Mouse (Mus musculus) kidney, adult 18-20 months (tissue): ENCODE measurements around the gene Exoc4.

Source experiments
- DNase-seq: peaks from one replicate; pipeline ENCODE4 v3.0.0; 2021

Gene Exoc4

GRCm38 (mm10) chr6:33310486-33310885, 61.6 kb downstream of the Exoc4 start:
- no peak for DNase-seq

GRCm38 (mm10) chr6:33322849-33323248, 74.0 kb downstream of the Exoc4 start:
- no peak for DNase-seq

GRCm38 (mm10) chr6:33323386-33323785, 74.5 kb downstream of the Exoc4 start:
- no peak for DNase-seq

DNA sequence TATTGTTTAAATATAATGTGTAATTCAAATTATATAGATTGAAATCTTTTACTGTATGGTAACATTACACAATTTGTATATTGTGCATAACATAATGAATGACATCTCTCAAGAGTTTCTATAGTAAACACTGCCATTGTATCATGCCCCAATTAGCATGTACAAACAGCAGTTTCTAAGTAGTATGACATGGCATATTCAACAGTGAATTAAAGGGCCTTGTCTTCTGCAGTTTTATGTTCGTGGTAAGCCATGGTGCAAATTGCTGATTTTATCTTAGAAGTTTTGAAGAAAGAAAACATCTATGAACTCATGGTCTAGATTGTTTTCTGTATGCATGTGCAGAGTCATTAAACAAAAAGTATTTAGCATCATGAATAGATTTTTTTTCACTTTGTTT, 79.4 kb downstream of the Exoc4 start:
- DNase-seq = no peak

DNA sequence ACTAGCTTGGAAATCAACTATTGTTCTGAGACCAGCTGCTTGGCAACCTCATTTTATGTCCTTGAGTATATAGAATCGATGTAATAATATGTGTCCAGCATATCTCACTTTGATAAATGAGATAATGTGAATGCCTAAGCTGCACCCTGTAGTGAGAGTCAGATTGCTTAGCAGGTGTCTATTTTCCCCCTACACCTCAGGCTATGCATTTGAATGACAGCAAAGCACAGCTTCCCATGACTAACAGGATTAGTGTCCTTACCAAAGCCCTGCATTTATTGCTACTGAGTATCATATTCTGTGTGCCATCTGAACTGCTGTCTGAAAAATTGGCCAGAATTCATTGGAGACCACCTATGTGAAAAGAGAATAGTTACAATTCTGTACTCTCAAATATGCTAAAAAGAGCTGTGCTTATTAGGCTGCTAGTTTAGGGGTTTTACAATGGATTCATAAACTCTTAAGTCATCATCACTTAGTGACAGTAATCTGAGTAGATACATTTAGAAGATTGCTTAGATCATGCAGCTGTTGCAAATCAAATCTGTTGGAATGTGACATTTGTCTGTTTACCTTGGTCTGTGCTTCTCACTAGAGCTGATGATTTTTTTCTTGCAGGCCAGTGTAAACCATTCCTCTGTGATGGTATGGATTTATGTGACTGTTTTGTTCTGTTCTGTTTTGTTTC, 98.3 kb downstream of the Exoc4 start:
- DNase-seq = no peak

GRCm38 (mm10) chr6:33361613-33362012, 112.7 kb downstream of the Exoc4 start:
- no peak for DNase-seq

- DNase-seq = peak; percentile 7
These were observed 131.6 kb downstream of the Exoc4 start for GRCm38 (mm10) chr6:33380517-33380916.

GRCm38 (mm10) chr6:33382176-33382575, 133.3 kb downstream of the Exoc4 start:
- no peak for DNase-seq

DNA sequence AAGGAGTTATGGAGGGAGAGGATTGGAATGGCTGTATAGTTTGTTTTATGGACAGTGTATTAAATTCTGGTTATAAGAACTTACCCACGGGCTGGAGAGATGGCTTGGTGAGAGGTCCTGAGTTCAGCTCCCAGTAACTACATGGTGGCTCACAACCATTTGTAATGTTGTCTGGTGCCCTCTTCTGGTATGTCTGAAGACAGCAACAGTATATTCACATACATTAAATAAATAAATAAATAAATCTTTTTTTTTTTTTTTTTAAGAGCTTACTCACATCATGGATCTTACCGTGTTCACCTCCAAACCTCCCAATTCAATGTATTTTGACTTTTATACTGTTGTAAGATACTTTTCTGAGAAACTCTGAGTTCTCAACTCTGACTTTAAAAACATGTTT, 143.1 kb downstream of the Exoc4 start:
- DNase-seq = no peak

DNA sequence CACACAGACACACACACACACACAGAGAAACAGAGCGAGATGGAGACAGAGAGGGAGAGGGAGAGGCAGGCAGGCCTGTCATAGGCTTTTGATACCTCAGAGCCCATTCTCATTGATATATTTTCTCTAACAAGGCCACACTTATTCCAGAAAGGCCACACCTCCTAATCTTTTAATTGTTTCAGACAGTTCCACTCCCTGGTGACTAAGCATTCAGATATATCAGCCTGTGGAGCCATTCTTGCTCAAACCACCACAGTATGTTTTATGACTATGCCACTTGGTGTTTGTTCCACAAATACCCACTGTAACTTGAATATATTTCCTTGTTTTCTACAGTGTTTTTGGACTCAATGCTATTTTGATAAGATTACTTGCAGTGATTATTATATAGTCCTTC, 150.6 kb downstream of the Exoc4 start:
- DNase-seq = no peak

GRCm38 (mm10) chr6:33401161-33401560, 152.3 kb downstream of the Exoc4 start:
- DNase-seq = no peak

- DNase-seq = no peak
These were observed 156.8 kb downstream of the Exoc4 start for GRCm38 (mm10) chr6:33405562-33406275.

- no peak for DNase-seq
These were observed 160.7 kb downstream of the Exoc4 start for GRCm38 (mm10) chr6:33409586-33409985.

DNA sequence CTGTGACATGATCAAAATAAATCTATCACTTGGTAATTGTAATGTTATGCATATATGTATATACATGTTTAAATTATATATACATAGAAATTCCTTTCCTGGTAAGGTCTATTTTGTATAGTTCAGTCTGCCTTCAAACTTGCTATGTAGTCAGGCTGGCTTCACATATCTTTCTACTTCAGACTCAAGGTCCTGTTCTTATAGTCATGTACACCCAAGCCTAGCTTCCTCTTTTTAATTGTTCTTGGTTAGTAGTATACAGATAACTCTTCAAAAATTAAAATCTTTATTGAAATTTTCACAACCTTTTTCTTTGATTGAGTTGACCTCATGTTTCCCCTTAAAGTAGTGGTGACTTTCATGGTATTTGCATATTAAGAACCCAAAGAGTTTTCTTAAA, 176.1 kb downstream of the Exoc4 start:
- DNase-seq = no peak

DNA sequence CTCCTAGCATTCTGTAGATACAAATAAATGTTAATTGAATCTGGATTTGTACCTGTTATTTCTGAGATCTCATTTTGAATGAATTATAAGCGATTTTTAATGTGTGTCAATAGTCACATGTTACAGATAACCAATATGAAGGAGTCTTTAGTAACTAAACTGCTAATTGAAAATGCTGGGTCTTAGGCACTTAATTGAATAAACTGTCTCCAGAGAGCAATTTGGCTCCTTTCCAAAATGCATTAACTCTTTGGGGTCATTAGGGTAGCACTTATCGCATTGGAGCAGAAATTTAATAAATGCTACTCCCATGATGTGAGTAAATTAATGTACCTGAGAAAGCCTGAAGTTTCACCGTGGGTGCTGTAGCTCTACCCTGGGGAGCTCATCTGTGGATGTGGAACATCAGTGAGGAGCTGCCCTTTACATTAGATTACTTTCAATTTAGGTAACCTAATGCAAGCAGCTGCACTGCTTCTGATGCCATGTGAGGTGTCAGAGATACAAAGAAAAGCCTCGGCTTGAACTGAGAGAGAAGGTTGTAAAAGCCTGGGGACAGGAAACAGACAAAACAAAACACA, 182.4 kb downstream of the Exoc4 start:
- DNase-seq = no peak

DNA sequence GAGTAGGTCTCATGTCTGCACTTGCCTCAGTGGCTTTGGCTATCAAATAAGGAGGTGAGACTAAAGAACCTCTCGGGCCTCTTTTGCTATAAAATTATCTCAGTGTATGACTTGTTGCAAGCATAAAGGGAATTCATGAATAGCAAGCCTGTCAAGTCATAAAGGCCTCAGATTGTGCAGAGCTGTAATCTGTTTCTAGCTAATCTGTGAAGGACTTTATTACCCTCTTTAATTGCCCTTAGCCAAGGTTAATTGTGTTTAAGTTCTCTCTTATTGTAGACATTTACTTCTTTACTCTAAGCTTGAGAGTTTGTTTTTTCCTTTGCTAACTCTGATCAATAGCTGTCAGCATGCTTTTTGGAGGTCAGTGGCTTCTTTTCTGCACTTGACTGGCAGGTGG, 191.6 kb downstream of the Exoc4 start:
- DNase-seq = no peak

DNA sequence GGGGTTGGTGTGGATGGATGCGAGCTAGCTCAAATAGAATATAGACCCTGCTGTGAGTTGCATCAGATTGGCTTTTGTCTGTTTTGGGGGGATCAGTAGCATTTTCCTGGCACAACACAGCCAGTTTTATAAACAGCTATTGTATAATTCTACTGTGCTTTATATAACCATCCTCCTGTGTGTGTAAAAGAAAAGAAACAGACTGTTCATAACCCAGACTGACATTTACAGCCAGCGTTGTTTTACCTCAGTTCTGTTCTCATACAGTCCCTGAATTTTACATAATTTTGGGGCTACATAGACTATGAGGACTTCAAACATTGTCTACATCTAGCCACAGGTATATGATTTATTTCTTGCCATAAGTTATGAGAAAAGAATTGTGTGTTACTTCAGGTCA, 204.9 kb downstream of the Exoc4 start:
- DNase-seq = no peak

GRCm38 (mm10) chr6:33454354-33454753, 205.5 kb downstream of the Exoc4 start:
- DNase-seq = no peak

GRCm38 (mm10) chr6:33455238-33455637, 206.4 kb downstream of the Exoc4 start:
- DNase-seq = no peak

DNA sequence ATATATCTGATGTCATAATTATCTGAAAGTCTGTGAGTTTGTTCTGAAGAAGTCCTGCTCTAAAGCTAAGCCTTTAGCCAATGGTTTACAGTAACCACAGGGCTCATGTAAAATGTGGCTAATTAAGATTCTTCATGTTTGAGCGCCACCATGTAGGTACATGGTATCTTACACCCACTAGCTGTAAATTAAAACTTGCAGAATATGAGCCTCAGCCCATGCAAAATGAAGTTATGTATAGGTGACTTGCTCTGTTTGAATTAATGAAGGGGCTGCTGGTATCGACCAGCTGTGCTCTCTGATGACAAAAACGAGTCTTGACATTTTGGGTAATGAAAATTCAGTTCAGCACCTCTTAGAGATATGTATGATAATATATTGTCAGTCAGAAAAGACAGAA, 216.0 kb downstream of the Exoc4 start:
- DNase-seq = no peak

GRCm38 (mm10) chr6:33465392-33465791, 216.5 kb downstream of the Exoc4 start:
- no peak for DNase-seq

GRCm38 (mm10) chr6:33466168-33466839, 217.4 kb downstream of the Exoc4 start:
- DNase-seq = no peak

- DNase-seq = no peak
These were observed 219.6 kb downstream of the Exoc4 start for GRCm38 (mm10) chr6:33468480-33468879.

- DNase-seq = no peak
These were observed 227.2 kb downstream of the Exoc4 start for GRCm38 (mm10) chr6:33476134-33476533.
